Mouse (Mus musculus) testis, adult 2 months (tissue): ENCODE data around the gene Gm2115.

ENCODE experiments used
- CTCF ChIP-seq: fragments of 200-500 bp; IDR thresholded peaks from 2 replicates; pipeline ENCODE4 v1.5.1; 2012; ENCODE audit warnings: low read depth, mild to moderate bottlenecking, inconsistent platforms, low read length, moderate library complexity; ENCODE audit not compliant: control insufficient read depth, insufficient read depth, insufficient replicate concordance
- POLR2A ChIP-seq: fragments of 200-500 bp; IDR thresholded peaks from 2 replicates; pipeline ENCODE4 v1.6.1; 2012; ENCODE audit warnings: low read depth, mild to moderate bottlenecking, inconsistent platforms, low read length, moderate library complexity; ENCODE audit not compliant: control insufficient read depth

DNA sequence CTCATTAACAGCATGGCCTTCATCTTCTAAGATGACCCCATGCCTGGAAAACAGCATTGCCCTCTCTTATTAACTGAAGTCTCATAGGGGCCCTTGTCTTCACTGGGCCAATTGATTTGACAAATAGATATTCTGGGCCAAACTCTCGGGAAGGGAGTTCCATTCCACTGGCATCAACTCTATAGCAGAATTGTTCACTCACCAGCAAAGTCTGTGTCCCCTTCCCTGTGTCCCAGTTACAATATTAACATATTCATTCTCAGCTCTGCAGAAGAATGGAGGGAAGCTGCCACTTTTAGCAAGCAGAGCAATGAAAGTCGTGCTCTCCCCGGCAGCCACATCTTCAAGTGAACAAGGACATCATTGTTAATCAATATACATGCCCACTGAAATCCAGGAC lies 5.9 kb downstream of the Gm2115 start:
- TF ChIP-seq CTCF (no peak), POLR2A (no peak)
